Mouse (Mus musculus) CH12.LX (cell line): ENCODE measurements around the gene Armc6. TPM values are rescaled to one million over a fixed set of nuclear protein-coding genes. Genes with fewer than 3 reads are reported as not detected.
A peak's percentile ranks its signal among the peaks of the same experiment; 100 is the strongest.

Experiments
- DNase-seq: peaks from one replicate; pipeline ENCODE4 v3.0.0-alpha.2; 2013; ENCODE audit errors: extremely low read depth
- H3K27ac ChIP-seq: 2 replicates; pipeline ENCODE4 v1.5.1; 2012; ENCODE audit warnings: low read depth, mild to moderate bottlenecking, control low read depth, moderate library complexity; ENCODE audit not compliant: insufficient read depth
- H3K27me3 ChIP-seq: replicated peaks from 2 replicates; pipeline ENCODE3; 2012; ENCODE audit warnings: inconsistent platforms
- H3K36me3 ChIP-seq, 2 experiments: replicated peaks in 1 of 2; 2 replicates each; pipeline versions ENCODE3 to v1.6.1; 2012; ENCODE audit warnings: inconsistent platforms in 1 of 2, low read length in 1 of 2, mild to moderate bottlenecking in 1 of 2, mixed read lengths in 1 of 2, moderate library complexity in 1 of 2; ENCODE audit not compliant: control insufficient read depth in 1 of 2, insufficient read depth in 1 of 2
- H3K4me1 ChIP-seq, 2 experiments: 2 replicates each; pipeline ENCODE4 v1.6.1; 2012; ENCODE audit warnings: inconsistent platforms in 1 of 2, moderate library complexity in 1 of 2; ENCODE audit not compliant: insufficient read depth in 2 of 2, control insufficient read depth in 1 of 2
- H3K4me2 ChIP-seq: 2 replicates; pipeline ENCODE4 v1.6.1; 2012; ENCODE audit warnings: low read depth, mild to moderate bottlenecking, control low read depth; ENCODE audit not compliant: poor library complexity, insufficient read depth, severe bottlenecking
- H3K4me3 ChIP-seq, 3 experiments: fragments of 150-350 bp in 1 of 3; sonication (generic) in 1 of 3; replicated peaks in 1 of 3; 2 replicates each; pipeline versions ENCODE3 to v1.5.1; 2011 to 2012; ENCODE audit warnings: low read depth in 2 of 3, low read length in 2 of 3, mild to moderate bottlenecking in 2 of 3, moderate library complexity in 2 of 3, control low read depth in 1 of 3, improper control_type of control experiment in 1 of 3, inconsistent platforms in 1 of 3, mixed read lengths in 1 of 3; ENCODE audit not compliant: poor library complexity in 1 of 3
- H3K79me2 ChIP-seq: replicated peaks from 2 replicates; pipeline ENCODE4 v1.6.1; 2012; ENCODE audit warnings: mild to moderate bottlenecking, moderate library complexity; ENCODE audit not compliant: control insufficient read depth, poor library complexity, insufficient read depth, severe bottlenecking; ENCODE audit errors: extremely low read depth
- H3K9ac ChIP-seq: 2 replicates; pipeline ENCODE4 v1.6.1; 2012; ENCODE audit warnings: low read depth, mild to moderate bottlenecking, control low read depth, moderate library complexity; ENCODE audit not compliant: insufficient read depth
- H3K9me3 ChIP-seq: replicated peaks from 2 replicates; pipeline ENCODE3; 2012; ENCODE audit warnings: low read length, inconsistent platforms, mixed read lengths
- CHD1 ChIP-seq: IDR thresholded peaks from 2 replicates; pipeline ENCODE4 v1.6.1; 2012; ENCODE audit warnings: low read depth, low read length, improper control_type of control experiment, inconsistent platforms
- ETS1 ChIP-seq: conservative IDR thresholded peaks from 2 replicates; pipeline ENCODE4 v1.6.1; 2012; ENCODE audit warnings: low read depth, mild to moderate bottlenecking, inconsistent platforms, low read length, improper control_type of control experiment, moderate library complexity
- GABPA ChIP-seq: IDR thresholded peaks from 2 replicates; pipeline ENCODE4 v1.6.1; 2012; ENCODE audit warnings: low read depth, low read length, improper control_type of control experiment, inconsistent platforms; ENCODE audit not compliant: insufficient replicate concordance
- JUN ChIP-seq: IDR thresholded peaks from 2 replicates; pipeline ENCODE4 v1.6.1; 2011; ENCODE audit warnings: low read depth, mild to moderate bottlenecking, low read length, improper control_type of control experiment, moderate library complexity; ENCODE audit not compliant: insufficient read depth
- KAT2A ChIP-seq: IDR thresholded peaks from 2 replicates; pipeline ENCODE4 v1.6.1; 2012; ENCODE audit warnings: low read length, improper control_type of control experiment, inconsistent platforms; ENCODE audit not compliant: insufficient replicate concordance
- MAZ ChIP-seq: IDR thresholded peaks from 2 replicates; pipeline ENCODE4 v1.6.1; 2012; ENCODE audit warnings: low read depth, mild to moderate bottlenecking, inconsistent platforms, low read length, improper control_type of control experiment, moderate library complexity
- MEF2A ChIP-seq: IDR thresholded peaks from 2 replicates; pipeline ENCODE4 v1.6.1; 2014; ENCODE audit warnings: low read depth, mild to moderate bottlenecking, inconsistent platforms, low read length, improper control_type of control experiment, borderline replicate concordance
- MXI1 ChIP-seq: IDR thresholded peaks from 2 replicates; pipeline ENCODE4 v1.6.1; 2011; ENCODE audit warnings: mild to moderate bottlenecking, low read depth, low read length, improper control_type of control experiment
- MYC ChIP-seq: IDR thresholded peaks from 2 replicates; pipeline ENCODE4 v1.6.1; 2011; ENCODE audit warnings: low read depth, mild to moderate bottlenecking, improper control_type of control experiment, low read length
- PAX5 ChIP-seq: IDR thresholded peaks from 2 replicates; pipeline ENCODE4 v1.6.1; 2012; ENCODE audit warnings: low read length, inconsistent platforms, mixed read lengths
- POLR2A ChIP-seq: IDR thresholded peaks from 2 replicates; pipeline ENCODE4 v1.6.1; 2011; ENCODE audit warnings: low read depth, mild to moderate bottlenecking, improper control_type of control experiment, low read length
- RAD21 ChIP-seq: IDR thresholded peaks from 2 replicates; pipeline ENCODE4 v1.6.1; 2011; ENCODE audit warnings: low read depth, mild to moderate bottlenecking, low read length, improper control_type of control experiment, moderate library complexity
- TBP ChIP-seq: conservative IDR thresholded peaks from 2 replicates; pipeline ENCODE4 v1.6.1; 2011; ENCODE audit warnings: low read depth, low read length, improper control_type of control experiment
- UBTF ChIP-seq: IDR thresholded peaks from 2 replicates; pipeline ENCODE4 v1.6.1; 2012; ENCODE audit warnings: low read depth, mild to moderate bottlenecking, inconsistent platforms, low read length, improper control_type of control experiment, moderate library complexity
- USF2 ChIP-seq: conservative IDR thresholded peaks from 2 replicates; pipeline ENCODE4 v1.6.1; 2011; ENCODE audit warnings: low read depth, low read length, improper control_type of control experiment
- ZC3H11A ChIP-seq: IDR thresholded peaks from 2 replicates; pipeline ENCODE4 v1.6.1; 2012; ENCODE audit warnings: low read depth, mild to moderate bottlenecking, inconsistent platforms, low read length, improper control_type of control experiment
- dilution Hi-C: fragments of 300-500 bp; cut with MboI; formaldehyde crosslinking; loops from 2 replicates; pipeline ENCODE4 v1.14.3; 2020; ENCODE audit warnings: low sequenced_read_pairs; ENCODE audit not compliant: extremely low pct_unique_long_range_greater_than_20kb, extremely low pct_ligation_motif_present
- in situ Hi-C: fragments of 300-500 bp; cut with MboI; formaldehyde crosslinking; loops from 3 replicates; pipeline ENCODE4 v1.14.3; 2019; ENCODE audit warnings: low sequenced_read_pairs, low pct_ligation_motif_present, low pct_unique_long_range_greater_than_20kb, mixed read lengths
- polyA plus RNA-seq: library from polyadenylated mRNA; unstranded; fragments of >175 nt; gene quantifications from 2 replicates; pipeline ENCODE4 v1.2.1, GENCODE M21; 2012; ENCODE audit warnings: low read depth; ENCODE audit not compliant: insufficient read length
- total RNA-seq, 2 experiments: library from RNA; depleted of rRNA; stranded (reverse); fragments of 300-350 nt in 1 of 2; fragments of >200 nt in 1 of 2; gene quantifications; 2 replicates each; pipeline ENCODE4 v1.2.3; 2012 to 2014

The Armc6 gene
- total and polyA plus RNA-seq, 3 experiments: 20.0 to 31.1 (median 23.7) TPM

- no peaks in the 10 kb centered on the region for H3K27me3 ChIP-seq
- in situ Hi-C loops: no loop called here
Observed at GRCm38 (mm10) chr8:70215092-70215491, 19.2 kb downstream of the Armc6 start.

DNA sequence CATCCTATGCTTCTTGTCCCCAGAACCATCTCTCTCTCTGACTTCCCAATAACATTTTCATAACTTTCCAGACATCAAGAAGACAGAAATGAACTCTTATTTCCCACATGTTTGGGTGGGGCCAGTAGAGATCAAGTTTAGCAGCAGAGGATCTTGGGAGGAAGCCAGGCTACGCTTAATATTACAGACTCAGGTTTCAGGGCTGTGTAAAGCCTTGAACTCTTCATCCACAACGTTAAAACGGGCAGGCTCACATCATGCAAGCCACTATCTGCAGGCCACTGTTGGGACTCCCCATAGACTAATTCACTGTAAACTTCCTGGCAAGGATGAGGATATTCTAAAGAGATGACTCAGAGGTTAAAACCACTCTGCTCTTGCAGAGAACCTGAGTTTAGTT is 19.9 kb downstream of the Armc6 start:
- H3K9me3 ChIP-seq: no peaks in the 10 kb centered on the region
- H3K4me2 ChIP-seq: no peak overlapping the region
- TF ChIP-seq TBP (no peak), ZC3H11A (no peak), USF2 (no peak), ETS1 (no peak), GABPA (no peak), MYC (no peak), CHD1 (no peak), MXI1 (no peak)
- in situ Hi-C loops: loop anchor here (5.0 kb wide), 1 partner anchor 42 kb away; the partner anchor contains the start of gene Tmem161a
- no peaks in the 10 kb centered on the region for H3K79me2 ChIP-seq
- H3K27ac ChIP-seq: peak overlapping the region; percentile 19; the same call in 1 of the 2 replicates
- no peak overlapping the region for H3K9ac ChIP-seq
- peak; percentile 28 for DNase-seq
- H3K4me3 ChIP-seq: no peak overlapping the region
- H3K27me3 ChIP-seq: no peaks in the 10 kb centered on the region
- peaks cover 18 to 49% of the 10 kb centered on the region in 2 experiments for H3K4me1 ChIP-seq
- dilution Hi-C loops: no loop called here
- no peaks in the 10 kb centered on the region for H3K36me3 ChIP-seq

More at GRCm38 (mm10) chr8:70215092-70215491, 19.2 kb downstream of the Armc6 start:
- no peak overlapping the region for H3K4me3 ChIP-seq
- no peaks in the 10 kb centered on the region for H3K79me2 ChIP-seq
- H3K36me3 ChIP-seq: peaks cover 0 to 2% of the 10 kb centered on the region in 2 experiments
- DNase-seq: no peak
- H3K9ac ChIP-seq: no peak overlapping the region
- no peak overlapping the region for H3K27ac ChIP-seq
- no peak for TF ChIP-seq PAX5
- no peak for TF ChIP-seq POLR2A
- no peak for TF ChIP-seq MAZ
- no peak for TF ChIP-seq KAT2A
- no peak for TF ChIP-seq UBTF
- no peak for TF ChIP-seq RAD21
- TF ChIP-seq MEF2A: no peak
- TF ChIP-seq JUN: no peak
- TF ChIP-seq, all 38 proteins: peak for 0
- H3K9me3 ChIP-seq: no peaks in the 10 kb centered on the region
- H3K4me2 ChIP-seq: no peak overlapping the region
- H3K4me1 ChIP-seq: peaks cover 18 to 48% of the 10 kb centered on the region in 2 experiments
- dilution Hi-C loops: no loop called here
